Mouse (Mus musculus) adrenal gland, postnatal 14 days (tissue): ENCODE measurements at regions not wholly inside any gene's neighbourhood (a gene's known extent, or its start where the extent isn't known, plus 50 kb on each side); places are given as distances from the start of the nearest gene placed in this dataset.
"Not testable (repeated sequence)": the region's sequence is repeated elsewhere in the genome, so short reads cannot be mapped to it uniquely, and the experiment has no call there.

Experiments
- DNase-seq: peaks from one replicate; pipeline ENCODE4 v3.0.0; 2021; ENCODE audit warnings: mixed read lengths

- peak; percentile 18 for DNase-seq
Observed at GRCm38 (mm10) chr4:153616938-153617337, 134.3 kb upstream of the Ajap1 start.

DNA sequence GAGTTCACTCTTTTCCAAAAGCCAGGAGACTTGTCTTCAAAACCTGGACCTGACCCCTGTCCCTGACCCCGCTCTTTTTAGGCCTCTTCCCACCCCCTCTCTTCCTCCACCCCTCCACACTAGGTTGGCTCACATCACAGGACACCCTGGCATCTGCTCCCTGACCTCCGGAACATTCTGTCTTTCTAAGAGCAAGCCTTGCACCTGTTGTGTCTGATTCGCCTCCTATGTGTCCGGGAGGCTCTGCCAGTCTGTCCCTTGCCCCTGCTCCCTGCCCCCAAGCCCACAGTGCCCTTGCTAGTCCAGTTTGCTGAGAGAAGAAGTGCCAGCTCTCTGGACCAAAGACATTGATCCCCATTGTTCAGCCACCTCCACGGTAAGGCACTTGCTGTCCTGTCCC, 138.3 kb upstream of the Ajap1 start:
- DNase-seq, result no peak

GRCm38 (mm10) chr4:153631161-153631560, 148.6 kb upstream of the Ajap1 start:
- no peak for DNase-seq

DNA sequence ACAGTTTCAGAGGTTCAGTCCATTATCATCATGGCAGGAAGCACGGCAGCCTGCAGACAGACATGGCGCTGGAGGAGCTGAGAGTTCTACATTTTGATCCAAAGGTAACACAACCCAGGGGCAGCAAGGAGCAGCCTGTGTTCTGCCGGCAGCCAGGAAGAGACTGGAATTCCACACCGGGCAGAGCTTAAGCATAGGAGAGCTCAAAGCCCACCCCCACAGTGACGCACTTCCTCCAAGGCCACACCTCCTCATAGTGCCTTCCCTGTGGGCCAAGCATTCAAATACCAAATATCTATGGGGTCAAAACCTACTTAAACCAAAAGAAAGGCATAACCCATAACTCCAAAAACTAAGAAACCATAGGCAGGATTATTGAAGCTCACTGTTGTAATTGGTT, 149.4 kb upstream of the Ajap1 start:
- no peak for DNase-seq

- no peak for DNase-seq
Observed at GRCm38 (mm10) chr4:153632551-153632950, 149.9 kb upstream of the Ajap1 start.

GRCm38 (mm10) chr4:153633260-153633659, 150.6 kb upstream of the Ajap1 start:
- DNase-seq, result no peak

- DNase-seq, result no peak
Observed at GRCm38 (mm10) chr4:153634221-153634881, 151.7 kb upstream of the Ajap1 start.

- peak; percentile 54 for DNase-seq
Observed at GRCm38 (mm10) chr4:153637989-153638388, 155.4 kb upstream of the Ajap1 start.

DNA sequence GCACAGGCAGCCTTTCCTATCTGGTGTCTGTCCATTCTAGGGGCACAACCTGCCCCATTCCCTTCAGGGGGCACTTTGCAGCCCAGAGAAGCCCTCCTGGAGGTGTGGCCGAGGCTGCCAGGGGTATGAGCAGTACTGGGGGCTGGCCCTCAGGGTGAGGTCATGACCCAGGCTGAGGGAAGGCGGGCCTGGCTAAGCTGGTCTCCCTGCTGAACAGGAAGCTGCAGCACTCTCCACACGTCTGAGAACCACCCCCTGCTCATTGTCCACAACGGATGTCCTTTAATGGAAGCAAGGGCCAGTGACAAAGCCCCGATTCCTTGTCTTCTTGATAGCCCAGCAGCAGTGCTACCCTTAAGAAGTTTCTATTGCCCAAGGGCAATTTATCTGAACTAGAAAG, 169.2 kb upstream of the Ajap1 start:
- DNase-seq, result no peak

DNA sequence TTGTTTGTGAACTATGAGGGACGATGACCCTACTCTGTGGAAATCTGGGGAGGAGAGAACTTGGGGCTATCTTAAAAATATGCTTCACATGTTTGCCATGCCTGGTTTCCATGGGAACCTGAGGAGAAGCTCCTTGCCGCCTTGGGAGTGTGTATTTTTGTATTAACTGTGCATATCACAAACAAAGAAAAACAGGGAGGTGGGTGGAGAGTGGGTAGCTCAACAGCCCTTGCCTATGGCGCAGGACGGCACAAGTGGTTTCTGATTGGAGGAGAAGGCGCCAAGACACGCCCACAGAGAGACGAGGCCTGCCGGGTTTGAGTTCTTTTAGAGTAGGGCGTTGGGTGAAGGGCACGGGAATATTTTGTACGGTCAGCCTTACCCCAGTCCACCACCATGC, 170.2 kb upstream of the Ajap1 start:
- no peak for DNase-seq

GRCm38 (mm10) chr4:153662731-153663130, 180.1 kb upstream of the Ajap1 start:
- no peak for DNase-seq

- DNase-seq, result not testable (repeated sequence)
Observed at GRCm38 (mm10) chr4:153666626-153667236, 184.1 kb upstream of the Ajap1 start.

DNA sequence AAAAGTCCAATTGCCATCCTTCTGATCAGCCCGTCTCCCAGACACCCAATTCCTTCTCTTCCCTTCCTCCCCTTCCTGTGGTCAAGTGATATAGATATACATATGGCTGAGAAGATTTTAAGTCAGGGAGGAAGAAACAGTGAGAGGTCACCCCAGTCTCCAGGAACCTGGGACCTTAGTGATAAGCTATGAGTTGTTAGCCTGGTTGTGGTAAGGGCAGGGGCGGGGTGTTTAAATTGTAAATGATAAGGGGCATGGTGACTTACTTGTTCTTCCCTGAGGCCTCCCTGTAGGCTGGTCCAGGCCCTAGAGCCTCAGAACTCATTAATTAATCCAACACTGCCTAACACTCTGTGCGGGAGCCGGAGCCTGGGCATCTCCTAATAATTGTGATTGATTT, 186.5 kb upstream of the Ajap1 start:
- no peak for DNase-seq

DNA sequence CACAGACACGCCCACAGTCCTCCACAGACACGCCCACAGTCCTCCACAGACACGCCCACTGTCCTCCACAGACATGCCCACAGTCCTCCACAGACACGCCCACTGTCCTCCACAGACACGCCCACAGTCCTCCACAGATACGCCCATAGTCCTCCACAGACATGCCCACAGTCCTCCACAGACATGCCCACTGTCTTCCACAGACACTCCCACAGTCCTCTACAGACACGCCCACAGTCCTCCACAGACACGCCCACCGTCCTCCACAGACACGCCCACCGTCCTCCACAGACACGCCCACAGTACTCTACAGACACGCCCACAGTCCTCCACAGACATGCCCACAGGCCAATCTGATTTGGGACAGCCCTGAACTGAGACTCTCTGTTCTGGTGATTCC, 187.6 kb upstream of the Ajap1 start:
- DNase-seq, result no peak

- no peak for DNase-seq
Observed at GRCm38 (mm10) chr4:153675431-153675830, 192.8 kb upstream of the Ajap1 start.

DNA sequence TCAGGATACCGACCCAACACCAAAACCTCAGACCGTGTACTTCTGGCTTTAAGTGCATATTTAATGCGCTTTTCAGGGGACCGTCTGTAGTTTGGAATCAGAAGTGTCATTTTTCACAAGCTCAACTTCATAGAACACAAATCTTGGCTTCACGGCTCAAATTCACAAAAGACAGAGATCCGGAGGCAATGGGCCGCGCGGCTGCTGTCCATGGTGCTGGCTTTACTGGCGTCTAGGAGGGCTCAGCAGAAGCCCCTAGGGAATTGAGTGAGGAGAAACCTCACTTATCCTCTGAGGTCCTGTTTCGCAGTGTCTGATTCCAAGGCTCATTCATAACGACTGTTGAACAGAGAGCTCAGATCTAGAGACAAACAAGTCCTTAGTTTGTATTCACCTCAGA, 196.5 kb upstream of the Ajap1 start:
- DNase-seq, result peak; percentile 54

DNA sequence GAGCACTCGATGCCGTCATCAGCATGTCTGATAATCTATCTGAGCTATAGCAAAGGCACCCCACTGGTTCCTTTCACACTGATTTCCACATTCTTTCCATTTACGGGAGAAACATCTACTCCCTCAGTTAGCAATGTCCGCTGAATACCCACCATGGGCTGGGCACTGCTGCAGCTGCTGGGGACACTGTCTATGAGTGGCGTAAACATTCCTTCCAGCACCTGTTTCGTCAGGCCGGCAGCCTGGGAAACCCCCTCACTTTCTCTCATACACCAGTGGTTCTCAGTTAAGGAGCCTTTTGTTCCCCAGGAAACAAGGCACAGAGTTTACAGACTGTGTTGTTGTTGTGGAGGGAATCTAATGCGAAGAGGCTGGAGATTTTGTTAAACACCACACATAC, 205.8 kb upstream of the Ajap1 start:
- no peak for DNase-seq

- no peak for DNase-seq
Observed at GRCm38 (mm10) chr4:153693881-153694280, 211.3 kb upstream of the Ajap1 start.

DNA sequence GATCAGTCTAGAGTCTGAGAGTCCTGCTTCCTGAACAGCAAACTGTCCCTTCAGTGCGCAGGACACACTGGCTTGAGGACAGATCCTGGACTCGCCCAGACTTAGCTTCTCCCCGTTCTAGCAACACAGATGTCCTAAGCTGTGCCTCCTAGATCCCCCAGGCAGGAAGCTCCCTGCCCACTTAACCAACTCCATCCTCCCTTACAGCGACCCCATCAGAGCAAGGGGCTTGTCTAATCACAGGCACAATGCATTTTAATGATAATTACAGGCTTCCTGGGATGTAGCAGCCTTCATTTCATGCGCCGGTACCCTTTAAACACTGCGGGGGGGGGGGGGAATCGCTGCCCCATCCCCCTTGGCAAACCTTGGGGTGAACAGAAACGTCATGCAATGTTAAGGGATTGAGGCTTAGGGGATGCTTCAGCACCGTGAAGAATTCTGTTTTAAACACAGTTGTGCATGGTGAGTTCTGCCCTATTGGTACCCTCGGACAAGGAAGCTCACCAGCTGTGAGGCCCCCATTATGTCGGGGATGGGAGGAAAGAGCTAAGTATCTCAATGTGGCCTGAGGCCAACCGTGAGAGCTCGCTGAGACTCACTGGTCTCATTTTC, 213.9 kb upstream of the Ajap1 start:
- DNase-seq, result no peak

DNA sequence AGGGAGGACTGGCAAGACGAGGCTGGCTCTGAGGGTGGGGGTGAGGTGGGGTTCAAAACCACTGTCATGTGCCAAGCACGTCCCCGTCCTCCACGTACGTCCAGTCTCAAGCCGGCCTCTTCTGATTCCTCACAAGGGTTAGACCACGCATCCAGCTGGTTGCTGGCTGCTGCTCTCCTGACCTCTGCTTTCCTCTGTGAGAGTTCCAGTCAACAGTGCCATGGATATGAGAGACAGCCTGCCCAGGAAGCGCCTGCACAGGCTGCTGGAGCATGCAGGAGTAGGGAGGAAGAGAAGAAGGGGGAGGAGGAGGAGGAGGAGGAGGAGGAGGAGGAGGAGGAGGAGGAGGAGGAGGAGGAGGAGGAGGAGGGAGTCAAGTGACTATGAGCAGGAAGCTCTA, 224.6 kb upstream of the Ajap1 start:
- no peak for DNase-seq

DNA sequence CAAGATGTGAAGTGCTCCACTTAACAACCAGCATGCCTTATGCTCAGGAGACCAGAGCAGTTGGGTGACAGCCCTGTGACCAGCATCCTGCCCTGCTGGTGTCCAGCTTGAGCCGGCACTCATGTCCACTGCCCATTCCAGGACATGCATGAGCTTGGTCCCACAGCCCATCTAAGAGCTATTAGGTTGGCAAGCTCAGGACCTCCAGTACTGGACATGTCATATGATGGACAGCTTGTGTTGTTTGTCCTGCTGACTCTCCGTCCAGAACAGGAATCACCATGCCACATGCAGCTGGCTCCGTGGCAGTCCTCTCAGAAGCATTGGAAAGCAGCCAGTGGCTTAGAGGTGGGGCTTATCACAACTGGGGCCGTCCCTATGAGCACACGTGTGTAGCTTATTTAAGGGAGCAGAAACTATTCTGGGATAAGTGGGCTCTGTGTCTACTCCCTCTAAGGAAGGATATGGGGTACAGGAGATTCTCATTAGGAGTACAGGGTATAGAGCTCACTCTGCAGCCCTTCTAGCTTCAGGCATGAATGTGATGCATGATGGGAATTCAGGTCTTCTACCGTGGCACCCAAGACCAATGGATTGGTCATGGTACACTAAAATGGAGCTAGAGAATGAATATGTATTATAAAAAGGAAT, 232.5 kb upstream of the Ajap1 start:
- DNase-seq, result peak; percentile 24

- no peak for DNase-seq
Observed at GRCm38 (mm10) chr4:153717273-153717672, 234.7 kb upstream of the Ajap1 start.

DNA sequence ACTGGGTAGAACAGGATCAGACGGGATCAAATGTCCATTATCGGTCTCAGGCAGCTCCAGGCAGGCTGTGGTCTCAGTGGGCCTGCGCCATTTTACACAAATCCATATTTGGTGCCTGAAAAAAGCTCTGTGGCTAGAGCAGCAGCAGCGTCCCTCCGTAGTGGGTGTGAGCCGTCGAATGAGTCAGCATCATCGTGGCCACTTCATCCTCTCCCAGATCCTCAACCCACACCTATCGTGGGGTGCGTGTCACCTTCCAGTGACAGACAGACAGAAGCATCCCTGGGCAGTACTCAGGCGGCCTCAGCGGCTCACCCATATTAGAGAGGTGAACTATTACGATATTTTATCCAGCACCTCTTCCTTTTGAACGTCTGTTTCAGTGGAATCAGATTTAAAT, 233.0 kb upstream of the A430005L14Rik start:
- no peak for DNase-seq

DNA sequence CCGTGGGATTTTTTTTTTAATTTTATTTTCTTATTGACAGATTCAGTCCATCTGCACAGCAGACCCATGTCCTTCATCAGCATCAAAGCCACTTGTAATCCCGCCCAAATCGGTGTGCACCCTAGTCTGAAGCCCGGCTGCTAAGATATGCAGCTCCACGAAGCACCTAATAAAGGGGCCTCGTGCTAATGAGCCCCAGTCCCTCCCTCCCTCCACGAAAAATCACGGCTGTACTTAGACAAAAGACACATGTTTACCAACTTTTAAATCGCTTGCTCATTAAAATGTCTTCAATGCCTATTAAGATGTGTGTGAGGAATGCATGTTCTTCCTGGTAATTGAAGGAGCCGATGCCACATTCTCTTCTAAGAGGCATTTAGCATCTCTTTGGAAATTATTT, 229.8 kb upstream of the A430005L14Rik start:
- DNase-seq, result no peak
